Mouse (Mus musculus) embryonic fibroblast, embryonic 13.5 days (primary cell): Measurements from ENCODE around the gene Gpc4. TPM values are rescaled to one million over a fixed set of nuclear protein-coding genes. Genes with fewer than 3 reads are reported as not detected.

ENCODE experiments used
- H3K27ac ChIP-seq: 2 replicates; pipeline ENCODE4 v1.5.1; 2012; ENCODE audit warnings: low read length, control low read depth, inconsistent platforms; ENCODE audit not compliant: insufficient read depth
- H3K4me1 ChIP-seq: 2 replicates; pipeline ENCODE4 v1.6.1; 2011; ENCODE audit warnings: low read length; ENCODE audit not compliant: control insufficient read depth, insufficient read depth
- H3K4me3 ChIP-seq: 2 replicates; pipeline ENCODE4 v1.5.1; 2011; ENCODE audit warnings: mild to moderate bottlenecking, control low read depth, low read length; ENCODE audit not compliant: insufficient read depth
- CTCF ChIP-seq: IDR thresholded peaks from 2 replicates; pipeline ENCODE4 v1.5.1; 2011; ENCODE audit warnings: mild to moderate bottlenecking, control low read depth, low read length, moderate library complexity, borderline replicate concordance; ENCODE audit not compliant: insufficient read depth
- POLR2A ChIP-seq: IDR thresholded peaks from 2 replicates; pipeline ENCODE4 v1.6.1; 2011; ENCODE audit warnings: low read depth, mild to moderate bottlenecking, control low read depth, low read length, moderate library complexity
- polyA plus RNA-seq: library from polyadenylated mRNA; stranded (reverse); fragments of >200 nt; gene quantifications from 2 replicates; pipeline ENCODE4 v1.2.4, GENCODE M21; 2011; ENCODE audit warnings: low read depth; ENCODE audit not compliant: missing spikeins, insufficient read length

Gpc4 gene
- polyA plus RNA-seq, 1 experiment = 232 TPM

DNA sequence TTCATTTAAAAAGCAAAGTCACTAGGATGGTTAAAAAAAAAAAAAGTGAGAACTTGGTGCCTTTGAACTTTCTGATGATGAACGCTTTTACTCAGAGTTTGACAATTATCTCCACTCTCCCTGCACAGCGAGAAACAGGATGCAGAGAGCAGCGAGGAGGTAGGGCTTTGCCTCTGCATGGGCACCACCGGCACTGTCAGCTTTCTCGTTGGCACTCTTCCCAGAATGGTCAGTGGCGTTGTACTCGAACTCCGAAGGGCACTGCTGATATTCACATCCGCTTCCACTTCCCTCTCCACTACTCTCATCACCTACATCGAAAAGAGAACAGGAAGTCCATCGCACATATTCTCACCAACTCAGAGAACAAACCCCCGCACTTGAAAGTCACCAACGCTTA is 111.6 kb downstream of the Gpc4 start:
- Histone ChIP-seq H3K27ac (no peak overlapping the region), H3K4me3 (no peak overlapping the region), H3K4me1 (no peaks in the 10 kb centered on the region)
- no peak for TF ChIP-seq CTCF
- no peak for TF ChIP-seq POLR2A

DNA sequence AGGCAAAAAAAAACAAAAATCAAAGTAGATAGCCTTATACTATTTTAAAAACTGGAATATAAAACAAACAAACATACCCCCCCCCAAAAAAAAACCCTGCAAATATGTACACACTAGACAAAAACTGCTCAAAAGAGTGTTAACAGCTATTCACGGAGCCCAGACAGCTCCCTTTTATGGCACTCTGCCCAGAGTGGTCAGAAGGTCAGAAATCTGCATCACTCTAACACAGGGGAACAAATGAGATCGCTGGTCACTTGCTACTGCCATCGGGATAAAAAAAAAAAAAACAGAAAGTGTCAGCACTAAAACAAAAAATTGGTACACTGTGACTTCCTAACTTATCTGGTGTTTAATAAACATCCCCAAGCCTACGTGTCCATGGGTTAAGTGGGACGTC is 113.0 kb downstream of the Gpc4 start:
- TF ChIP-seq CTCF (no peak), POLR2A (no peak)
- no peak overlapping the region for H3K4me3 ChIP-seq
- H3K27ac ChIP-seq = no peak overlapping the region
- no peaks in the 10 kb centered on the region for H3K4me1 ChIP-seq

DNA sequence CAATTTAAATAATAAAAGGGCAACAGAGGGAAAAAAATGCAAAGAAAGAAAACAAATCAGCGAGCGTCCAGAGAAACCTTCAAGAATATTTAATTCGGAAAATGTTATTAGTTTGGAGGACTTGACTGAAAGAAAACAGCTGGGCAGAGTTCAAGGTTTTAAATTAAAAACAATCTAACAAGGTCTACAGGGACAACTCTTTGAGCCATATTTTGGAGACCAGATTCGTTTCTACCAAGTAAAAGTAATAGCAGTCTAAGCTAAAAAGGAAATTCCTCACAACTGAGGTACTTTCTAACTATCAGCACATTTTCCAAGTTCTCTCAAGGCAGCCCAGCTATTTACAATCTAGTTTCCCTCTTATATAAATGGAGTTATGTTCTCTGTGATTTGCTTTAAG is 114.1 kb downstream of the Gpc4 start:
- no peak overlapping the region for H3K27ac ChIP-seq
- H3K4me3 ChIP-seq = no peak overlapping the region
- no peaks in the 10 kb centered on the region for H3K4me1 ChIP-seq
- TF ChIP-seq CTCF (no peak), POLR2A (no peak)

DNA sequence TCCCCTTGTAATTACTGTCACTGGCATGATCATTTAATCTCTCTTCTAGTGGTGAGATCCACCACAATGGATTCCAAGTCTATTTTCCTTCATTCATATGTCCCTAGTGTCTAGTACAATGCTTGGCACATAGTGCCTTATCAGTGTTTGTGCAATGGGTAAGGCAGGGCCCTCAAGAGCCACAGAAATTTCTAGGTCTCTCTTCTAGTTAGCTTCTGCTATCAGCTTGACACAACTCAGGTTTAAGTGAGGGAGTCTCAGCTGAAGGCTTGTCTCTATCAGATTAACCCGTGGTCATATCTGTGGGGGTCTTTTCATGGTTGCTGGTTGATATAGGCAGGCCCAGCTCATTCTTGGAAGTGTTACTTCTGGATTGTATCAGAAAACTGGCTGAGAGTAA is 125.2 kb downstream of the Gpc4 start:
- H3K4me1 ChIP-seq = no peaks in the 10 kb centered on the region
- TF ChIP-seq POLR2A = no peak
- no peak for TF ChIP-seq CTCF
- H3K27ac ChIP-seq = no peak overlapping the region
- no peak overlapping the region for H3K4me3 ChIP-seq

DNA sequence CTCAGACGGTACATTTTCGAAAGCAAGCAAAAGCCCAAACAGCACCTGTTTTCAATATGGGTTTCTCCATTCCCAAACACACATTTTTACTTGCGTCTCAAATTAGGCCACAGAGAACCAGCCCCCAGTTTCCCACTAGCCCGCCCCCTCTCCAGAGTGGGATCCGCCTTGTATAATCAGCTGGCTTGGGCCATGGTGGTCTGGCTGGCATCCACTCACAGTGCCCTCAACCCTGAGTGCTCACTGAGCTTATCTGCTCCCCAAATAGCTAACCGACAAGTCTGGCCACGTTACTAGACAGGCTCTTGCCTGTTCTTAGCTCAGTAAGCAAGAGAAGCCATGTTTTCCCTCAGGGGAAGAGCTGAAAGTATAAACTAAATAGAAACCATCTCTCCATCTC is 134.9 kb downstream of the Gpc4 start:
- Histone ChIP-seq H3K27ac (no peak overlapping the region), H3K4me1 (no peaks in the 10 kb centered on the region), H3K4me3 (no peak overlapping the region)
- TF ChIP-seq CTCF = no peak
- no peak for TF ChIP-seq POLR2A

DNA sequence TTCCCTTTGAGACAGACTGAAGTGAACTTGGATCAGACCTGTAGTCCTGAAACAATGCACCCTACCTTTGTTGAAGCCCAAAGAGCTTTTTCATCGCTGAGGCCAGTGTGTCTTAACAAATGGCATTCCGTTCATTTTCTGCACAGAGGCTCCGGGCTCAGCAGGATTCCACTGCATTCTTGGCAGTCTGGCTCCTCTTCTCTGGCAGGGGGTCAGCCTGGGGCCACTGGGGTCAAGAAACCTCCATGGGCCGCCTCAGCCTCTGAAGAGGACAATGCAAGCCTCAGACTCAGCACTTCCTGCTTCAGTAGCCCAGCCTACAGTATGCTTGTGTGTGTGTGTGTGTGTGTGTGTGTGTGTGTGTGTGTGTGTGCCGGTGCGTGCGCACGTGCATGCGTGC is 147.4 kb downstream of the Gpc4 start:
- no peak for TF ChIP-seq POLR2A
- TF ChIP-seq CTCF = no peak
- no peak overlapping the region for H3K4me3 ChIP-seq
- H3K4me1 ChIP-seq = peaks cover 3% of the 10 kb centered on the region
- no peak overlapping the region for H3K27ac ChIP-seq

Other genes starting within 250 kb of the Gpc4 start
- not detected in 2 replicates for gene 1700080O16Rik, start 192.5 kb downstream of the Gpc4 start, polyA plus RNA-seq